27 mouse cellular contexts compared by ENCODE assay signal in genomic region chr16:94009356-94009755, GRCm38 (mm10). TPM values are rescaled to one million over a fixed set of nuclear protein-coding genes. Genes with fewer than 3 reads are reported as not detected.
"Had no signal": no experiment of that assay in that cellular context is flagged by ENCODE, and none has a peak within 500 bp of the region (broad histone marks: within the 10 kb centered on the region; RNA-seq: fewer than 3 reads in every experiment).

No protein-coding gene starts in this region.

- H3K9ac ChIP-seq: limb, embryonic 12.5 days; limb, embryonic 15.5 days; liver, embryonic 14.5 days; liver, postnatal 0 days; lung, embryonic 14.5 days; midbrain, embryonic 12.5 days had no signal

- DNase-seq: kidney, adult 18-20 months; kidney, adult 9 months; kidney, postnatal 25 days; left cerebral cortex, postnatal 4 days; liver, postnatal 0 days; lung, embryonic 14.5 days; right cerebral cortex, adult 18-20 months; right cerebral cortex, postnatal 14 days; right cerebral cortex, postnatal 4 days; thymus, adult 2 months; thymus, postnatal 14 days; thymus, postnatal 4 days had no signal

- H3K4me2 ChIP-seq: limb, embryonic 12.5 days; limb, embryonic 15.5 days; liver, embryonic 11.5 days; lung, embryonic 14.5 days; midbrain, embryonic 12.5 days had no signal

- ATAC-seq: liver, postnatal 0 days; lung, postnatal 0 days; midbrain, embryonic 16.5 days had no signal

- H3K36me3 ChIP-seq: limb, embryonic 12.5 days; limb, embryonic 15.5 days; midbrain, embryonic 12.5 days had no signal

- H3K4me3 ChIP-seq: limb, embryonic 12.5 days; limb, embryonic 15.5 days; megakaryocyte, embryonic 14.5 days; midbrain, embryonic 12.5 days; myocyte had no signal

- H3K9me3 ChIP-seq: limb, embryonic 12.5 days; limb, embryonic 15.5 days; midbrain, embryonic 12.5 days had no signal

- H3K4me1 ChIP-seq: megakaryocyte, embryonic 14.5 days had no signal

- H3K27ac ChIP-seq: kidney, postnatal 0 days; limb, embryonic 12.5 days; limb, embryonic 15.5 days; liver, embryonic 14.5 days; macrophage; midbrain, embryonic 12.5 days; stomach, postnatal 0 days had no signal

RNA-seq across cellular contexts. Expression of gene Cldn14, which starts 0.7 kb away (rescaled TPM):
- total RNA-seq: left cerebral cortex, postnatal 4 days; monocyte, adult 5-6 weeks had no signal
- polyA plus RNA-seq: limb, embryonic 12.5 days; limb, embryonic 15.5 days; lung, embryonic 14.5 days; lung, postnatal 0 days; macrophage; midbrain, embryonic 12.5 days; midbrain, embryonic 16.5 days; neural tube, embryonic 14.5 days; stomach, embryonic 14.5 days had no signal
